20 mouse cellular contexts compared by ENCODE assay signal in the genomic region with DNA sequence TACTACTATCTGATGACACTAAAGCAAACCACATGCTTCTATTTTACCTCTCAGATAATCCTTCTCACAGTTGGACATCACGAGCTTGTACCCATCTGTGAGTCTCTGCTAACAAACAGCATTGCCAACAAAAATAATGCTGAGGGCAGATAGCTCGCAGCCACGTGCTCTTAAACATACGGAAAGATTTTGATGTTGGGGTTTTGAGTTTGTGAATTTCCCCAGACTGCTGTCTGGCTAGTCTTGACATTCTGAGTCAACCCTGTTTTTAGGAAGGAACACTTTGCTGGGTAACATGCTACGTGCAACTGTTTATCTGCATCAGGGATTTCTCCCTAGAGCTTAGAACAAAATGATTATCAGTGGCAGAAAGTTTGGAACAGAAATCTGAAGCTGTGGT. TPM values are rescaled to one million over a fixed set of nuclear protein-coding genes. Genes with fewer than 3 reads are reported as not detected.
A peak's percentile ranks its signal among the peaks of the same experiment; 100 is the strongest.
DNase-seq lines count a peak whose midpoint lies in the region; ATAC-seq and TF ChIP-seq lines count a peak whose summit lies in the region.
"Had no signal": no experiment of that assay in that cellular context is flagged by ENCODE, and none has a peak within 500 bp of the region (broad histone marks: within the 10 kb centered on the region; RNA-seq: fewer than 3 reads in every experiment).

No protein-coding gene starts in this region.

- H3K4me1 ChIP-seq in heart, embryonic 12.5 days (replicated peaks): peaks cover 5% of the 10 kb centered on the region

- ATAC-seq in heart, embryonic 12.5 days (ENCODE audit: insufficient number of reproducible peaks, low FRiP score): peak; percentile 55; the same call in 1 of the 2 replicates
- ATAC-seq: activated CD4-positive, CD25-positive, alpha-beta regulatory T cell, adult 4 months; CD4-positive, CD25-positive, alpha-beta regulatory T cell, adult 4 months; forebrain, embryonic 15.5 days; inflammation-experienced regulatory T-cells, adult 6 months had no signal

- no peak for DNase-seq in heart, adult 18-20 months
- DNase-seq in layer of hippocampus, adult 2 months (ENCODE audit: low spot score in 2 of 2): no peak
- DNase-seq in layer of hippocampus, adult 9-11 months: no peak
- peak; percentile 25 for DNase-seq in brain, adult 2 months (ENCODE audit: low read depth, low spot score)
- no peak for DNase-seq in urinary bladder, postnatal 10 days (ENCODE audit: low spot score)
- DNase-seq in frontal cortex, postnatal 36 days (ENCODE audit: low spot score in 2 of 2): no peak
- no peak for DNase-seq in adrenal gland, postnatal 10 days
- DNase-seq: adrenal gland, postnatal 25 days; cerebellum, postnatal 14 days; gastrocnemius, postnatal 14 days; heart, postnatal 36 days had no signal

- no peaks in the 10 kb centered on the region for H3K36me3 ChIP-seq in heart, embryonic 12.5 days
- H3K36me3 ChIP-seq: embryonic facial prominence, embryonic 13.5 days; forebrain, embryonic 15.5 days; G1E; heart, embryonic 13.5 days; hindbrain, embryonic 12.5 days had no signal

- H3K27me3 ChIP-seq in heart, embryonic 12.5 days (replicated peaks): no peaks in the 10 kb centered on the region
- H3K27me3 ChIP-seq: embryonic facial prominence, embryonic 13.5 days; forebrain, embryonic 15.5 days; heart, embryonic 13.5 days; hindbrain, embryonic 12.5 days had no signal

- 45% methylated on average over 5 of the region's 5 CpGs for WGBS in heart, embryonic 12.5 days

- no peak overlapping the region for H3K4me3 ChIP-seq in heart, embryonic 12.5 days
- no peak overlapping the region for H3K4me3 ChIP-seq in layer of hippocampus, adult 2 months
- H3K4me3 ChIP-seq: embryonic facial prominence, embryonic 13.5 days; forebrain, embryonic 15.5 days; heart, embryonic 13.5 days; hindbrain, embryonic 12.5 days had no signal

- no peaks in the 10 kb centered on the region for H3K9me3 ChIP-seq in heart, embryonic 12.5 days (replicated peaks)
- H3K9me3 ChIP-seq: embryonic facial prominence, embryonic 13.5 days; forebrain, embryonic 15.5 days; G1E; heart, embryonic 13.5 days; hindbrain, embryonic 12.5 days had no signal

- no peak overlapping the region for H3K27ac ChIP-seq in heart, embryonic 12.5 days (ENCODE audit: poor library complexity, severe bottlenecking)
- peak overlapping the region; percentile 12; the same call in 1 of the 2 replicates for H3K27ac ChIP-seq in layer of hippocampus, adult 2 months
- H3K27ac ChIP-seq: embryonic facial prominence, embryonic 13.5 days; forebrain, embryonic 15.5 days; heart, embryonic 13.5 days; hindbrain, embryonic 12.5 days had no signal

- H3K4me2 ChIP-seq in heart, embryonic 12.5 days: no peak overlapping the region
- H3K4me2 ChIP-seq: embryonic facial prominence, embryonic 13.5 days; forebrain, embryonic 15.5 days; heart, embryonic 13.5 days; hindbrain, embryonic 12.5 days had no signal

- no peak overlapping the region for H3K9ac ChIP-seq in heart, embryonic 12.5 days
- H3K9ac ChIP-seq: embryonic facial prominence, embryonic 13.5 days; forebrain, embryonic 15.5 days; heart, embryonic 13.5 days; hindbrain, embryonic 12.5 days had no signal

- TF ChIP-seq CTCF in layer of hippocampus, adult 2 months (conservative IDR thresholded peaks at IDR 0.05): no peak

RNA-seq across cellular contexts. Expression of a gene that starts 52.9 kb away (rescaled TPM):
- polyA plus RNA-seq in heart, embryonic 12.5 days (2016; fragmentation: Nextera tagmentation; extraction: Ambion mirVana): 1.6 and 2.2 TPM in 2 replicates
- total RNA-seq in heart, adult 18-20 months (2021): 1 to 10 TPM; 1.1 to 2.8 TPM
- total RNA-seq in layer of hippocampus, adult 2 months (2021): 10 to 100 TPM; 36.9 to 45.1 TPM
- 1 to 10 TPM; 2.8 to 7.5 TPM for total RNA-seq in adrenal gland, postnatal 10 days (2021)
- polyA plus RNA-seq: G1E; inflammation-experienced regulatory T-cells, adult 6 months had no signal

Comparison
In these comparisons a context has a peak if more than half of its experiments do, and no peak if none do; other contexts are left out.
1. RNA of a gene that starts 52.9 kb away (total RNA-seq): 36.9 to 45.1 TPM in layer of hippocampus, adult 2 months; 2.8 to 7.5 TPM in adrenal gland, postnatal 10 days and 1.1 to 2.8 TPM in heart, adult 18-20 months; every median in the first group is over 4 times any median in the second.